Mouse (Mus musculus) left cerebral cortex, adult 11 months (tissue): ENCODE results near the gene Col2a1.

ENCODE experiments used
- DNase-seq: peaks from one replicate; pipeline ENCODE4 v3.0.0; 2022; ENCODE audit warnings: low spot score

Col2a1 gene

DNA sequence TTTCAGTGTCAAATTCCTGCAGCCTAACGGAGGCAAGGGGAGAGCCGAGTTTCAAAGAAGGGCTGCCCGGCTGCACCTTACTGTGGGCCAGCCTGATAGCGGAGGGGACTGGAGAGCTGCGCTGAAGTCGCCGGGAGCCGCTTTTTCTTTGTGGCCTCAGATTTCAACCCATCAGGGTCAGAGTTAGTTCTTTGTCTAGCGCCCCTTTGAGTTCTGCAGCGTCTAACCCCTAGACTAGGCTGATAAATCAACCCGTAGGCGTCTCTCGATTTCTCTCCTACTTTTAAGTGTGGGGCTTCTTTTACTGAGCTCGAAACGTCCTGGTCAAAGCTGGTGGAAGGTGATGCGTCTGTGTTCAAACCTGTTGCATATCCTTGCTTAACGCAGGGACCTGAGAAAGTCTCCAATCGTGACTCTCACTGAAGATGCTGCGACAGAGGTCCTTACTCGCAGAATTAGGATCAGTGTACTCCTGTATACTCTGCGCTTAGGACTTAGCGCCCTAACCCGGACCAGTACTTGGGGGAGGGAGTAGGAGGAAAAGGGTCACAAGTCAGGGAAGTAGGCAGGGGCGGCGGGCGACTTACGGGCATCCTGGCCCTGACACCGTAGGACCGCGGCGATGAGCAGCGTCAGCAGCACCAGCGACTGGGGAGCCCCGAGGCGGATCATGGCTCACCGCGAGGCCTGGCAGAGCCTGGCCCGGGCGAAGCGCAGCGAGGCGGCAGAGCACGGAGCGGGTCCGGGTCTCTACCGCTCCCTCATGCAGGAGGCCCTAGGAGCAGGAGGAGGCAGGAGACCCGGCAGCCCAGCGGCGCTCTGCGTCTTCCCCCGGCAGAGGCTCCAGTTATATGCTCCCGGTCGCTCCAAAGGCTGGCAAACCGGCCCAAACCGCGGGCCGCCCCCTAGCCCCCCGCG lies at the start of gene Col2a1:
Gene Col2a1 (minus strand): TSS at position 874 of the 918 bp plus-strand sequence.
- DNase-seq, result no peak

DNA sequence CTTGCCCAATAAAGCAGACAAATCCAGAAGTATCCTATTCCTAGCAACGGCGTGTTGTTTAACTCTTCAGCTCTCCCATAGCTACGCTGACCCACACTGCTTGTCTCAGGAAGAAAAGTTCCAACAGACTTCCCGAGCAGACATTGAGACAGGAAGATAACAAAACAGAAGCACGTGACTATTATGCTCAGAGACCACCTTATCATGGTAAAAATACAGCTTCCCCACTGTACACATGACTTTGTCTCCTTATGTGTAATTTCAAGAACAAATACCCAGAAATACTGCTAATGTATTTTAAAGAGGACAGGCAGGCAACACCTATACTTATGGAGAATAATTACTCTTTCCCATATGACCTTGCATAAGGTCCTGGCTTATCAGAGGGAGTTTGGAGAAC lies 47.2 kb upstream of the Col2a1 start:
- no peak for DNase-seq

DNA sequence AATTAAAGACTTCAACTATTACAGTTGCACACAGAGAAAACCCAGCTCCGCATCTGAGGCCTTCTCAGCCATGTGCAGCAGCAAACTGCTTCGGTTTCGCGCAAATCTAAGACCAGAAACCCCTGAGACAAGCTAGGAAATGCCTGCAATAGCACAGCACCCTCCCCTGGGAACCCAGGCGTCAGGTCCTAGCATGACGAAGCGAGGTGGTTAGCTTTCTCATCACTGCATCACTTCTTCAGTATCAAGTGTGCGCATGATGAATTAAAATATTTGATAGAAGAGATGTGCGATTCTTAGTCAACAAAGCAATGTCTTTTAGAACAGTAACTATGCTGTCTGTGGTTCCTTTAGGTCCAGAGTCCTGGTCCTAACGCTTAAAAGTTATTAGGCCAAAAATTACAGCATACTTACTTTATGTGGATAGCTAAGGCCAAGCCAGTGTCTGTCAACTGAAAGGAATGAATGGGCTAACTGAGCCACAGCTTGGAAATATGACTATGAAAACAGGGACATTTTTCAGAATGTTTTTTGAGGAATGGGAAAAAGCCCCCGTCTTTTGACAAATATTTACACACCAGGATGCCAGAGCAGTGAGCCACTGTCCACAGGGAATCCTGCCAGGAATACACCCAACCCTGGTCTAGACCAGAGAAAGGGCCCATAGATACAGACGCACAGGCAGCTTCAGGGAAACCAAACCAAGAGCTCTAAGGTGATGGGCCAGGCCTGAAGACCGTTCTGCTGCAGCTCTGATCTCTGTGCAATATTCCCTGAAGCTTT lies 44.6 kb upstream of the Col2a1 start:
- DNase-seq, result no peak

DNA sequence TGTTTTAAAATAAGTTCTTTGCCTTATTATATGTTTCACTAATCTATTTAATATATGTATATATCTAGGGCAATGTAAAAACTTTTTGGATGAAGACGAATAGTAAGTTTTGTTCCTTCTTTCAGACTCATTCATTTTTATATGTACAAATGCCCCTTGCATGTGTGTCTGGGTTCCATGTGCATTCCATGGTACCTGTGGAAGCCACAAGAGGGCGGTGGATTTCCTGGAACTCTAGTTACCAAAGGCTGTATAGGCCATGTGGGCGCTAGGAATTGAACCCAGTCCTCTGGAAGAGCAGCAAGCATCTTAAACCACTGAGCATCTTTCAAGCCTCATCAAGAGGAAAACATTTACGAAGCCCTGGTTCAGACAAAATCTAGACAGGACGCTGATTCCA lies 39.9 kb upstream of the Col2a1 start:
- no peak for DNase-seq

DNA sequence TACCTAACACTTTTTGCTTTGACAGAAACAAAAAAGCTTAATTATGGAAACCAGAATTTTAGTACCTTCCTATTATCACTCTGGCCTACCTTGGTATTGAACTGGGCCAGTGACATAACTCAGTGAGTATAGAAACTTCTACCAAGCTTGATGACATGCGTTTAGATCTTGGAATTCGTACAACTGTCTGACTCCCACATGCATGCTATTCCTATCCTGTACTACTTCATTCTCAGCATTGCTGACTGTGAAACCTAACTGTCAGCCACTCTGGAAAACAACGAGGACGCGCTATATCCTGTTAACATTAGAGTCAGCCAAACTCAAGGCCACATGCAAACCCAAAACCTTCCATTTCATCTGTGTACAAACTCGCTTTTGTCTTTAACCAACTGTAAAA lies 39.5 kb upstream of the Col2a1 start:
- DNase-seq, result no peak

DNA sequence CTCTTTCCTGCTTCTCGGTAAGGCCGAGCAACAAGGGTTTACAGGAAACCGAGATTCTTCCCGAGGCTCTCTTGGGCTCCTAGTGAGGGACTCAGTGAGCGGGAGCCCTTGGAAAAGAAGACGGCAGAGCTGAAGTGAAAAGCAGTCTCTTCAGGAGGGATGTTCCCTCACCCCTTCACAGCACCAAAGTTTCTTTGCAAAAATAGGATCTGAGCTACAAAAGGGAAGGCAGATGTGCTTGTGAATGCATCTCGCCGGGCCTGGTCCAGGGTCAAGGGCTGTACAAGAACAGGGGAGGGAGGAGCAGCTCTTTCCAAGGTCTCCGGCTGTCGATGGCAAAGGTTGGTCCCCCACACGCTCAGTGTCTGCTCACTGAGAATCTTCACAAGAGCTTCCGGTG lies 38.0 kb upstream of the Col2a1 start:
- DNase-seq, result no peak

DNA sequence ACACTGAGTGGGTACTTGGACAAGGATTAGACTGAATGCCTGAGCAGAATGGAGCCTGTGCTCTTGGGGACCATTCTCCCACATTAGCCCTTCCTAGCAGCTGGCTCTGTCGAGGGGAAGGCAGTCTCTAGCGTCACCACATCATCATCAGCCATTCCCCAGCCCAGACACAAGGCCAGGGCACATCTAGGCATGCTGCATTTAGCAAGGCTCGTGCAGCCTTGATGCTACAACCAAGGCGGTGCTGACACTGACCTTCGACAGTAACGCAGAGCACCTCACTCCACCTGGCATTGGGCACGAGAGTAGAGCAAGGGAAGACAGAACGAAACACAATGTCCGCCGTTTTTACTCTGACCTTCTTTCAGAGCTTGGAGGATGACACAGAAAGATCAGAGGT lies 35.2 kb upstream of the Col2a1 start:
- no peak for DNase-seq

DNA sequence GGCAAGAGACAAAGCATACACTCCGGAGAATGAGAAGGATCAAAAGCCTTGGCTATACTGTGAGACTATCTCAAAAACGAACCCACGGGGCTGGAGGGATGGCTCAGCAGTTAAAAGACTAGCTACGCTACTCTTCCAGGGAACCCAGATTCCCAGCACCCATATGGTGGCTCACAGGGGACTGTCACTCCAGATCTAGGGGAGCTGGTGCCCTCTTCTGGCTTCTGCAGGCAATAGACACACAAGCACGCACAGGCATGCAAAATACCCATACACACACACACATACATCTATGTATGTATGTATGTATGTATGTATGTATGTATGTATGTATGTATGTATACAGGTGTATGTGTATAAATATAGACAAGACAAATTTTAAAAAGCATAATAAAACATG lies 32.1 kb upstream of the Col2a1 start:
- no peak for DNase-seq

DNA sequence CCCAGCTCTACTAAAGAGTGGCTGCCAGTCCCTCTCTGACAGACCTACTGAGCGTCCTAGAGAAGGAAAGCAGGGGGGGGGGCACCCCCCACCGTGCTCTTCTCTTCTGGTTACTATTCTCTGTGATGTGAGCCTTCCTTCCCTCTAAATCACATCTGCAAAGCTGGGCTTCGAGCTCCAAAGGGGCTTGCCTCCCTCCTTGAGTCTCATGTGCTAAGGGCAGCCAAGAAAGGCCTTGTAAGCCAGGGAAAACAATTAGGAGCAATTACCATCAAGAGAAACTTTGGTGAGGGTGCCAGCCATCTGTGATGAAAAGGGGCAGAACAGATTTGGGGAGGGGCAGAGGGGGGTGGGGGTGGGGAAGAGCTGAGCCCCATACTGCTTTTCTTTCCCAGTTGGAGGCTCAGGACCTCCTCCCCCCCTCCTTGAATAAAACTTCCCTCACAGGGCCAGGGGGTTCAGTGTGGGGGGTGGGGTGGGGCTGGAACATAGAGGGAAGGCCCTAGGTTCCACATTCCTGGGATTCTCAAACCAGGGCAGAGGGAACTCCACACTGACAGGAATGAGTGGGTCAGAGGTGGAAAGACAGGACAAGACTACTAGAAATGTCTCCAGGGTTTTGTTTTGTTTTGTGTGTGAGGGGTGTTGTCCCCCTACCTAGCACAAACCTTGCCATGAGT lies 30.7 kb upstream of the Col2a1 start:
- no peak for DNase-seq

DNA sequence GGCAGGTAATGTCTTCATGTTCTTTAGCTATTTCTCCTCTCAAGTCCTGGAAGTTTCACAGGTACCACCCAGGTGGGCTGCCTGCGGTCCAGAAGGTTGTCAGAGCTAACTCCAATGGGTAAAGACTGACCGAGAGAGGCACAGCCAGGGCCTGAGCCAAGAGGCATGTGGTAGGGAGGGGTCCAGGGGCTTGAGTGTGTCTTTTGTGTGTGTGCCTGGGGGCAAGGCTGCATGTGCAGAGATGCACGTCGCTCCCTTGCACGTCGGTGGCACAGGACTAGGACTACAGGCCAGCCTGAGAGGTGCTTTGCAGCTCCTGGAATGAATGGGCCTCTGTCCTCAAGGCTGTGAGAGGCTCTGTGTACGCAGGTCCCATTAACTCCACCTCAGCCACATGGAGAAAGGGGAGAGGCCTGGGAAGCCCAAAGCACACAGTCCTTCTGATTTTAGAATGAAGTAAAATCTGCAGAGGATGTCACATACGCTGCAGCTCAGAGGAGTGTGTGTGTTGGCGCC lies 28.8 kb upstream of the Col2a1 start:
- DNase-seq, result no peak

DNA sequence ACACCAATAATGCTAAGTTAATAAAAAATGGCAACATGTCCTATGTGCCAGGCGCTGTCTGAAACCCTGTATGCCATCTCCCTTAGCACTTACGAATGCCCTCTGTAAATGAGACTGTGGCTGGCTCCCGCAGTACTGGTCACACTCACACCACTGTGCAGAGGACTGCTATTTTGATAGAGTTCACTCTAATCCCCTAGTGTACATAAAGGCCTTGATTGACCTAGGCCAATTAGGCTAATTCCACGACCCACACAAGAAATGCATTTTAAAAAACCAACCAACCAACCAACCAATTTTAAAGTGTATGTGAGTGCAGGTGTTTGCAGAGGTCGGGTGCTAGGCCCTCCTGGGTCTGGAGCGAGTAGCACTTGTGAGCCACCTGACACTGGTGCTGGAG lies 25.3 kb upstream of the Col2a1 start:
- no peak for DNase-seq

DNA sequence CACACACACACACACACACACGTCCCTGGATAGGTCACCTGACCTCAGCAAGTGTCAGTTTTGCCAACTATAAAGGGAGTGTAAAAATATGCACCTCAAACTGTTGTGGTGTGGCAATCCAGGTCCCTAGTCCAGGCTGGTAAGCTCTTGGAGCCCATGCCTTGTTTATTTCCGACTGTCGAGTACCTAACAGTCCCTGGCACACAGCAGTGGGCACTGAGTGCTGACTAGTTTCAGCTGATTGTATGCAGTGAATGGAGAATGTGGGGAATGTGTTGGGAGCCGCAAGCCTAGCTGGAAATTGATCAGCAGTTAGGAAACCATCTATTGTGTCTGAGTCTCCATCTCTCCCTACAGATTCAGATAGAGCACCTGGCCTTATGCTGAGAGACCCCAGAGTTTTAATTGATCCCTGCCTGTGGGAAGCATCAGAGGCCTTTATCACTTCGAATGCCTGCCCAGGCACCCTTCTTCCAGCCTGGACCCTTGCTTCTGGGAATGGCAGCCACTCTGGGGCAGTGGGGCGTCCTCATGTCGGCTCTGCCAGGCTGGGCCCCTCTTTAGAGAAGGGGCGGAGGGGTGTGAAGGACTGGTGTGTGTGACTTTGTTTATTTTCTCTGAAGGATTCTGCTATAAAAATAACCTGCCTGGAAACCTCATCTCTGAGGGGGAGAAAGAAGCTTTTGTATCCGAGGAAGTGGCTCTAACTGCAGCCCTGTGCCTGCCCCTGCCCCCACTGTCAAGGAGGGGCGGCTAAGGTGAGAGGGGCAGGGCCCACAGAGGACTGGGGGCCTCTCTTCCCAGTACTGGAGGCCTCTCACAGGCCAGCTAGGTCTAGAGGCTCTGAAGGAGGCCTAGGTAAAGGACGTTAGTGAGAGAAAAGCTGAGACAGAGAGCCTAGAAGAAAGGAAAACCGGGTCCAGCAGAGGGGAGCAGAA lies 22.7 kb upstream of the Col2a1 start:
- no peak for DNase-seq

DNA sequence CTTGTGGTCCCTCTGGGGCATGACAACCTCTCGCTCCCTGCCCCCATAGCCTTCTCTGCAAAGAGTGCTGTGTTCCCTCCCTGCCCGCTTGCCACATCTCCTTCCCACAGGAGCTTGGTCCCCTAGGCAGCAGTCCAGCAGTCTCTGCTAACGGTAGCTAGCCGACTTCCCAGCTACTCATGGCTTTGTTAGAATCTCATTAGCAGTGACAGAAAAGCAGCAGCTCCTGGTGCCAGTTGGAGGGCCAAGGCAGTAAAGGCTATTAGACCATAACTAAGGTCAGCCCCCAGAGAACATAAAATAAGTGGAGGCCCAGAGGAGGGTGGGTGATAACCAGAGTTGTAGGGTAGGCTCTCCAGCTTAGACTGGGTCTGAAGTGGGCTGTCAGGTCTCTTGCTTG lies 21.1 kb upstream of the Col2a1 start:
- DNase-seq, result no peak

DNA sequence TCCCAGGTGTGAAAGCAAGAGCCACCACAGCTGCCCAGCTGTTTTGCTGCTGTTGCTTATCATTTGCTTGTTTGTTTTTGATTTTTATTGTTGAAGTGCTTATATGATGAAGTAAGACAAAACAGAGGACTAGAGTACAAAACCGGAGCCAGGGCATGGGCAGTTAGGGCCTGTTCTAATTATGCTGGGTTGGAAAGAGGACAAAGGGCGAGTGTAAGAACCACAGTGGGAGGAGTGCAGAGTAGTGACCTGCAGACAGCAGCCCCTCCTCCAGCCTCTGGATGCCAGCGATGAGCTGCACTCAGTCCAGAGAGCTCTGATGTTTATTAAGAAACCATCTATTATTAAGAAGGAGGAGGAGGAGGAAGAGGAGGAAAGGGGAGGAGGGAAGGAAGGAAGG lies 18.6 kb upstream of the Col2a1 start:
- DNase-seq, result no peak

DNA sequence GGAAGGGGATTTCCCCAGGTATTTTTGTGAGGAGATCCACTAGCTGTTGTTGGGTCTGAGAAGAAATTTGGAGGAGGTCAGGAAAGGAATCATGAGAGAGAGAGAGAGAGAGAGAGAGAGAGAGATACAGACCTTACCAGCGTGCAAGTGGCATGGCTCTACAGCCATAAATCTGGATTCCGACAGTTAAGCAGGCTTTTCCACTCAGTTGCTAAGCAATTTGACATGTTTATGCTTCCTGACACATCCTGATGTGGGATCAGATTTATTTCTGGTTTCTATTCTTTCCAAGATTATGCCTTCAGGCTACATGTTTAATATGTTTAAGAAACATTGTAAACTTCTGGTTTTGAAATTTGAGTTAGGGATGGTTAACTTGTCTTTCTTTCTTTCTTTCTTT lies 17.4 kb upstream of the Col2a1 start:
- no peak for DNase-seq

DNA sequence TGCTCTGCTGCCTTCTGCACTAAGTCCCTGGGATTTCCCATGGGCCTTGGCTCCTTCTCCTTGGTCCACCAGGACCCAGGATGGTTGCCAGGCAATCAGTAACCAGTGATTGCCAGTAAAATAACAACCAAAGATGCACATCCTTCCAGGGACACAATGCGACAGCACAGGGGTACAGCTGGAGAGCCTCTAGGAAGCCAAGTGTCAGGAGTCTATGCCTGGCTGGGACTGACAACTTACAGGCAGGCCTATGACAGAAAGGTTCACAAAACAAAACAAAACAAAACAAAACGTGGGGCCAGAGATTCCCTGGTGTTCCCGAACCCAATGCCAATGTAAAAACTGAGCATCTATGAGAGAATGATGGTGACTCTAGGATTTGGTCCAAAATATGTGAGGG lies 14.6 kb upstream of the Col2a1 start:
- no peak for DNase-seq

DNA sequence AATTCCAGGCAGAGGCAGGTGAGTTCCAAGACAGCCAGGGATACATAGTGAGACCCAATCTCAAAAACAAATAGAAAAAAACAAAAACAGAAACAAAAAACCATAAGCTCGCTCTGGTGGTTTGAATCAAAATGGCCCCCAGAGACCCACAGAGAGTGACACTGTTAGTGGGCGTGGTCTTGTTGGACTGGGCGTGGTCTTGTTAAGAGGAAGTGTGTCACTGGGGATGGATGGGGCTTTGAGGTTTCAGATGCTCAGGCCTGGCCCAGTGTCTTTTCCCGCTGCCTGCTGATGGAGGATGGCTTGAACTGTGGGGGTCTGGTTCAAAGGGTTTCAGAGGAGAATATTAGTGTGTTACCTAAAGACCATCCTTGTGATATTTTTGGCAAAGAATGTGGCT lies 13.4 kb upstream of the Col2a1 start:
- DNase-seq, result no peak

DNA sequence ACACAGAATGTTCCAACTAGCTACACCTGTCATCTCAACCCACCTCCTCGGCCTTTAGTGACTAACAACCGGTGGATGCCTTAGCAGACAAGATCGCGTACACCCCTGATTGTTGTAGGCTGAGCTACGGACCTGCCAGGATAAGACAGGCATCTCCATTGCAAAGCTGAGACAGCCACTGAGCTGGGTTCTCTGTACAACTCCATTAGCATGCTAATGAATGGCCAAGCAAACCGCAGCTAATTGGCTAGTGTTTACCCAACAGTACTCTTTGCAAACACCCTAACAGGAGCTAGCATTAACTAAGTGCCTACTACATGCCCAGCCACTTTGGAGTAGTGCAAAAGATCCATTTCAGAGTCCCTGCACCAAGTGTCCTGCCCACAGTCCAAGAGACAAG lies 8.3 kb upstream of the Col2a1 start:
- DNase-seq, result no peak

DNA sequence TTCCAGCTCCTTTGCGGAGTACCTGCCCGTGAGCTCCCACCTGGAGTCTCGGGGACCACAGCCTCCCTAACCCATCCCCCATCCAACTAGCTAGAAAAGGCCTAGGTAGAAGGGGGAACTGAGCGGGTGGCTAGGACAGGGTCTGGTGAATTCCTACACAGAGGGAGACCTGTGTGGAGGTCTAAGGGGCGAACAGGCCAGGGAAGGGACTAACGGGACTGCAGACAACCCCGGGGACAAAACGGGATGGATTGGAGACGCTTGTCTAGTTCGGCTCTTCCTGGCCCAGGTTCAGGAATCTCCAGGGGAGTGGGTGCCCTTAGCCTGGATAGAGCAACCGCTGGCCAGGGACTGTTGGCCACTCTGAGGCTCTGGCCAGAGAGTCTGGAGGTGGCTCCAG lies 686 bp upstream of the Col2a1 start:
- no peak for DNase-seq

DNA sequence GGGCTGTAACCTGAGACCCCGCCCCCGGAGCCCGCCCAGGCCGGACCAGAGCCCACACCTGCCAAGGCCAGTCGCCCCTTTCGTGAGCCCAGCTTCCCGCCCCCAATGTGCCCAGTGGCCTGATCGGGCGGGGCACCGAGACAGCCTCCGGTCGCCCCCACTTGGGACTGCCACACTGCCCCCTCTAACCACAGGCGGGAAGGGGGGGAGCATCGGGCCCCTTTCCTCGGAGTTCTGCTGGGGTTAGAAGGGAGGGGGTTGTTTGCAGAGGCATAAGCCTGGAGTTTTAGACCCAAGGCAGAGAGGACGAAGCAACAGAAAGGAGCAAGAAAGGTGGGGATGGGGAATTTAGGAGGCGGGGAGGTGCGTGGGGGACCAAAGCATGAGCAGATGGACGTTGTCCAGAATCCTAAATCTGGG lies 255 bp upstream of the Col2a1 start:
- no peak for DNase-seq
